Mouse (Mus musculus): ENCODE data around the gene Zfp473. TPM values are rescaled to one million over a fixed set of nuclear protein-coding genes. Genes with fewer than 3 reads are reported as not detected.

Zfp473 gene
- total RNA-seq (2023) = 1 to 10 TPM; 2.1 to 2.6 TPM

DNA sequence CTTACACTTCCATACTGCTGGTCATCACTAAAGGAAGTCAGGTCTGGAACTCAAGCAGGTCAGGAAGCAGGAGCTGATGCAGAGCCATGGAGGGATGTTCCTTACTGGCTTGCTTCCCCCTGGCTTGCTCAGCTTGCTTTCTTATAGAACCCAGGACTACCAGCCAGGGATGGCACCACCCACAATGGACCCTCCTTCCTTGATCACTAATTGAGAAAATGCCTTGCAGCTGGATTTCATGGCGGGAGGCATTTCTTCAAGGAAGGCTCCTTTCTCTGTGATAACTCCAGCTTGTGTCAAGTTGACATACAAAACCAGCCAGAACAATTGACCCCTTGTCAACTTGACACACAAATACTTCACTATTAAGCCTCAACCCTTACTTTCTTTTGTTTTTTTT is at the start of gene Zfp473:
TSS of gene Zfp473 (minus strand) at position 101 of the 400 bp plus-strand sequence.

DNA sequence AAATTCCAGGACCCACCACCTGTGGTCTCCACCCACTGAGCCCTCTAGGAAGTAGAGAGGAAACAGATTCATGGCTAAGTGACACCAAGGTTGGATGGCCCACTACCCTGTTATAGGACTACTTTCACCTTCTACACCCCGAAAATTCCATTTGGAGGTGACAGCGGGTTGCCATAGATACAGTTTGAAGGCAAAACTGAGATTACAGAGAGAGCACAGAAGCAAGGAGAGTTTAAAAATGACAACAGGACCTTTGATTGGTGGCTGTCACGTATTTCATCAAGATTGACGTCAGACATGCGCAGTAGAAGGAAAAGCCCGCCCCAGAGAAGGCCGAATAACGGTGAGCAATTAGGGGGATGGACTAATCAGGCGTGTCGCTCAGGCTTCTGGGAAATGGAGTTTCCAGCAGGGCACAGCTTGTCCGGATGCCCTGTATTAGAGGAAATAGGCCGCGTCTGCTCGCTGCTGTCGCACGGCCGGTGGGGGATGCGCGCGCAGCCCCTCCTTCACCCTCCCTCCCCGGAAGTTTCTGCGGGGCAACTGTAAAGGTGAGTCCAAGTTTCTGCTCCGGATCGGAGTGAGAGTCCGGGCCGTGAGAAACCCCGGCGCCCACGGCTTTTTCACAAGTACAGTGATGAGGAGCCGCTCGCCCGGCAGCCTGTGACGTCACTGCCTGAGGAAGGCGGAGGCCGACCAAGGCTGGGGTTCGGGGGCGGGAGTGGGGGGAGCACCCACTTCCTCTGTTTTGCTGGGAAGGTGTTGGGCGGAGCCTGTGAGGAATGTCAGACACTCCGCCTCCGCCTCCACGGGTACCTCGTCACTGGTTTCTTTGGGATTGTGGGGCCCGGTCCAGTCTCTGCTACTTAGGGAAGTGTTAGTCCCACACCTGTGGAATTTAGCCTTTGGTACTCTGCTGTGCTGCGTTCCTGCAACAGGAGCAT is 2.5 kb downstream of the Zfp473 start, which contains the start of gene Vrk3:
TSS of gene Vrk3 (plus strand) at position 313 of the 944 bp plus-strand sequence.

GRCm38 (mm10) chr7:44708574-44708973 is 42.3 kb downstream of the Zfp473 start, which contains the start of gene Izumo2:
Gene Izumo2 (plus strand): TSS chr7:44708742.

Other genes starting within 250 kb of the Zfp473 start
- 10 to 100 TPM; 15.7 to 18.1 TPM for gene Mybpc2, start 226.4 kb downstream of the Zfp473 start, total RNA-seq (2023)
- 100 to 1,000 TPM; 478 to 556 TPM for gene Spib, start 219.0 kb downstream of the Zfp473 start, total RNA-seq (2023)
- gene Pold1, start 202.2 kb downstream of the Zfp473 start, total RNA-seq (2023) = 100 to 1,000 TPM; 150 to 178 TPM
- gene Nr1h2, start 197.1 kb downstream of the Zfp473 start, total RNA-seq (2023) = 100 to 1,000 TPM; 388 to 398 TPM
- gene Napsa, start 178.7 kb downstream of the Zfp473 start, total RNA-seq (2023) = 100 to 1,000 TPM; 537 to 600 TPM
- 10 to 100 TPM; 19.1 to 21.0 TPM for gene Kcnc3, start 160.4 kb downstream of the Zfp473 start, total RNA-seq (2023)
- gene Myh14, start 80.2 kb downstream of the Zfp473 start, total RNA-seq (2023) = not detected
- not detected for gene Izumo2, start 42.3 kb downstream of the Zfp473 start, total RNA-seq (2023)
- 10 to 100 TPM; 80.8 to 85.9 TPM for gene Vrk3, start 2.6 kb downstream of the Zfp473 start, total RNA-seq (2023)
- 10 to 100 TPM; 53.1 to 61.7 TPM for gene Nup62, start 65.0 kb upstream of the Zfp473 start, total RNA-seq (2023)
- gene Il4i1, start 65.3 kb upstream of the Zfp473 start, total RNA-seq (2023) = 100 to 1,000 TPM; 155 to 234 TPM
- gene Atf5, start 65.6 kb upstream of the Zfp473 start, total RNA-seq (2023) = 1 to 10 TPM; 3.8 to 4.1 TPM
- gene Akt1s1, start 97.9 kb upstream of the Zfp473 start, total RNA-seq (2023) = 10 to 100 TPM; 47.4 to 54.3 TPM
- gene Tbc1d17, start 98.0 kb upstream of the Zfp473 start, total RNA-seq (2023) = 100 to 1,000 TPM; 116 to 132 TPM
- 10 to 100 TPM; 75.0 to 80.9 TPM for gene Pnkp, start 106.1 kb upstream of the Zfp473 start, total RNA-seq (2023)
- gene Ptov1, start 118.7 kb upstream of the Zfp473 start, total RNA-seq (2023) = 10 to 100 TPM; 14.0 to 23.5 TPM
- gene Med25, start 141.7 kb upstream of the Zfp473 start, total RNA-seq (2023) = 10 to 100 TPM; 67.9 to 78.3 TPM
- 10 to 100 TPM; 31.4 to 50.1 TPM for gene Fuz, start 145.0 kb upstream of the Zfp473 start, total RNA-seq (2023)
- gene Ap2a1, start 178.4 kb upstream of the Zfp473 start, total RNA-seq (2023) = 100 to 1,000 TPM in 1 of 2 experiments, 10 to 100 TPM in 1; 92.5 to 101 TPM
- not detected for gene Tsks, start 192.2 kb upstream of the Zfp473 start, total RNA-seq (2023)
- not detected for gene Cpt1c, start 223.8 kb upstream of the Zfp473 start, total RNA-seq (2023)
- gene Prmt1, start 235.5 kb upstream of the Zfp473 start, total RNA-seq (2023) = 100 to 1,000 TPM; 154 to 155 TPM
- gene Irf3, start 246.6 kb upstream of the Zfp473 start, total RNA-seq (2023) = 100 to 1,000 TPM; 195 TPM
- 10 to 100 TPM; 35.3 to 36.9 TPM for gene Bcl2l12, start 247.7 kb upstream of the Zfp473 start, total RNA-seq (2023)